Mouse (Mus musculus) embryonic facial prominence, embryonic 15.5 days (tissue): ENCODE measurements around the gene Slc22a7. TPM values are rescaled to one million over a fixed set of nuclear protein-coding genes. Genes with fewer than 3 reads are reported as not detected.

Experiments used
- polyA plus RNA-seq: library from polyadenylated mRNA; unstranded; fragments of >200 nt; fragmentation: Nextera tagmentation; extraction: Ambion mirVana; gene quantifications from 2 replicates; pipeline ENCODE4 v1.2.1, GENCODE M21; 2015

Slc22a7 gene
- polyA plus RNA-seq, 1 experiment from 2014 or later: 0.15 TPM

Other genes starting within 250 kb of the Slc22a7 start
- 18.4 and 20.2 TPM in 2 replicates for gene Polh, start 235.8 kb downstream of the Slc22a7 start, polyA plus RNA-seq
- 33.0 and 35.0 TPM in 2 replicates for gene Xpo5, start 235.7 kb downstream of the Slc22a7 start, polyA plus RNA-seq
- 81.3 and 83.1 TPM in 2 replicates for gene Polr1c, start 190.4 kb downstream of the Slc22a7 start, polyA plus RNA-seq
- 141 and 147 TPM in 2 replicates for gene Yipf3, start 190.4 kb downstream of the Slc22a7 start, polyA plus RNA-seq
- gene Lrrc73, start 184.9 kb downstream of the Slc22a7 start, polyA plus RNA-seq: 2.3 and 3.7 TPM in 2 replicates
- 56.0 and 64.0 TPM in 2 replicates for gene Tjap1, start 155.4 kb downstream of the Slc22a7 start, polyA plus RNA-seq
- gene Dlk2, start 141.0 kb downstream of the Slc22a7 start, polyA plus RNA-seq: 16.6 and 16.8 TPM in 2 replicates
- 5.8 and 6.7 TPM in 2 replicates for gene Abcc10, start 110.1 kb downstream of the Slc22a7 start, polyA plus RNA-seq
- gene Zfp318, start 54.7 kb downstream of the Slc22a7 start, polyA plus RNA-seq: 10.7 and 11.9 TPM in 2 replicates
- gene Crip3, start 9.5 kb downstream of the Slc22a7 start, polyA plus RNA-seq: 3.5 and 3.6 TPM in 2 replicates
- 0.15 and 0.18 TPM in 2 replicates for gene Ttbk1, start 49.2 kb upstream of the Slc22a7 start, polyA plus RNA-seq
- gene Dnph1, start 58.3 kb upstream of the Slc22a7 start, polyA plus RNA-seq: 40.4 and 41.0 TPM in 2 replicates
- gene Cul9, start 107.9 kb upstream of the Slc22a7 start, polyA plus RNA-seq: 7.1 and 10.6 TPM in 2 replicates
- gene Srf, start 117.7 kb upstream of the Slc22a7 start, polyA plus RNA-seq: 8.6 and 8.8 TPM in 2 replicates
- 156 and 161 TPM in 2 replicates for gene Ptk7, start 191.0 kb upstream of the Slc22a7 start, polyA plus RNA-seq
- gene Klc4, start 207.6 kb upstream of the Slc22a7 start, polyA plus RNA-seq: 23.4 and 24.5 TPM in 2 replicates
- gene Mrpl2, start 207.8 kb upstream of the Slc22a7 start, polyA plus RNA-seq: 92.9 and 95.8 TPM in 2 replicates
- gene Cul7, start 211.9 kb upstream of the Slc22a7 start, polyA plus RNA-seq: 64.0 and 64.1 TPM in 2 replicates
- 61.9 and 64.9 TPM in 2 replicates for gene Rrp36, start 235.9 kb upstream of the Slc22a7 start, polyA plus RNA-seq
- 150 and 161 TPM in 2 replicates for gene Mea1, start 240.3 kb upstream of the Slc22a7 start, polyA plus RNA-seq
- gene Klhdc3, start 242.5 kb upstream of the Slc22a7 start, polyA plus RNA-seq: 129 and 134 TPM in 2 replicates